Mouse (Mus musculus): ENCODE data around the gene Rnf182.

The Rnf182 gene

GRCm38 (mm10) chr13:43615577-43616254 lies at the start of gene Rnf182:
Gene Rnf182 (plus strand): TSS chr13:43615710.
- peak; percentile 65 to 80 for DNase-seq

- DNase-seq = no peak
Measured at GRCm38 (mm10) chr13:43566184-43566583, 49.3 kb upstream of the Rnf182 start.

- peak in 1 of 2 experiments; percentile 33 for DNase-seq
Measured at GRCm38 (mm10) chr13:43567141-43567891, 48.2 kb upstream of the Rnf182 start.

- no peak for DNase-seq
Measured at GRCm38 (mm10) chr13:43573979-43574378, 41.5 kb upstream of the Rnf182 start.

- no peak for DNase-seq
Measured at GRCm38 (mm10) chr13:43575431-43575830, 40.1 kb upstream of the Rnf182 start.

GRCm38 (mm10) chr13:43577254-43577653 lies 38.3 kb upstream of the Rnf182 start:
- DNase-seq = peak in 1 of 2 experiments; percentile 28

GRCm38 (mm10) chr13:43577766-43578165 lies 37.7 kb upstream of the Rnf182 start:
- DNase-seq = no peak

GRCm38 (mm10) chr13:43579740-43580139 lies 35.8 kb upstream of the Rnf182 start:
- DNase-seq = peak; percentile 49 to 52

GRCm38 (mm10) chr13:43580661-43581060 lies 34.8 kb upstream of the Rnf182 start:
- no peak for DNase-seq

GRCm38 (mm10) chr13:43582961-43583360 lies 32.5 kb upstream of the Rnf182 start:
- no peak for DNase-seq

- DNase-seq = no peak
Measured at GRCm38 (mm10) chr13:43583504-43583903, 32.0 kb upstream of the Rnf182 start.

GRCm38 (mm10) chr13:43585335-43585734 lies 30.2 kb upstream of the Rnf182 start:
- DNase-seq = no peak

- DNase-seq = no peak
Measured at GRCm38 (mm10) chr13:43586966-43587365, 28.5 kb upstream of the Rnf182 start.

- DNase-seq = no peak
Measured at GRCm38 (mm10) chr13:43587844-43588840, 27.4 kb upstream of the Rnf182 start.

GRCm38 (mm10) chr13:43591828-43592680 lies 23.5 kb upstream of the Rnf182 start:
- DNase-seq = no peak

- no peak for DNase-seq
Measured at GRCm38 (mm10) chr13:43592681-43593068, 22.8 kb upstream of the Rnf182 start.

GRCm38 (mm10) chr13:43595896-43596295 lies 19.6 kb upstream of the Rnf182 start:
- DNase-seq = peak in 1 of 2 experiments; percentile 70

GRCm38 (mm10) chr13:43600967-43601366 lies 14.5 kb upstream of the Rnf182 start:
- no peak for DNase-seq

- DNase-seq = no peak
Measured at GRCm38 (mm10) chr13:43602440-43602839, 13.1 kb upstream of the Rnf182 start.

GRCm38 (mm10) chr13:43603042-43603441 lies 12.5 kb upstream of the Rnf182 start:
- DNase-seq = no peak

GRCm38 (mm10) chr13:43608854-43609253 lies 6.7 kb upstream of the Rnf182 start:
- DNase-seq = no peak

- no peak for DNase-seq
Measured at GRCm38 (mm10) chr13:43612040-43612439, 3.5 kb upstream of the Rnf182 start.
